Mouse (Mus musculus) heart, adult 11 months (tissue): ENCODE results near the gene Cep44.

Experiments
- DNase-seq: peaks from one replicate; pipeline ENCODE4 v3.0.0; 2022

Gene Cep44

DNA sequence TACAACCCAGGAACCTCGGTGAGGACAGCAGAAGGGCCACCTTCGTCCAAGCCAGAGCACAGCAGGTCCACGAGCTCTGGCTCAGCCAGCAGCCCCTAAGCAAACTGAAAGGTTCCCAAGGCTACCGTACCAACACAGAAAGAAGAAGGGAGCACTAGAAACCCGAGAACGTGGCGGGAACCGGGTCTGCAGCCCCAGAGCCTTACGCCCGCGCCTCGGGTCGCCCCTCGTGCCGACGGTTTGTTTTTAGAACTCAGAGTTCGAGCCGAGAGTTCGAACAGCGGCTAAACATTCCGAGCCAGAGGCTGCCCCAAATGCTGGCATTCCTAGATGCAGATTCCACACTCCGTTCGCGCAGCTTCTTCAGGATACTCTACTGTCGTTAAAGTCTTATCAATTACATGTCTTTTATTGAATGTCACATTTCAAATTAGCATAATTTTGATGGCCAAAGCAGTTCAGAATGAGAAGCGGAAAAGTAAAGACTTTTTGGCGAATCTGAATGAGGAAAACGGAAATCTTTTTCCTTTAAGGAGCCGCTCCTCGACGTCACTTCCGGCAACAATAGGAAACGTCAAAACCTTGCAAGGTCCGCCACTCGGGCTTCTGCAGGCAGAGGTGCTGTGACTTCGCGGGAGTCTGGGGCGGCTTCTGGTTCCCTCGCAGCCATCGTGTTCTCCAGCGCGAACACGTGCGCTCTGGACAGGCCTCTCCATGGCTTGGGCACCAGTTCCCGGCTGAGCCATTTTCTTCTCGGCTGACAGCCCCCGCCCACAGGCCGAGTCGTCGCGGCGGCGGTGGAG, at the start of gene Cep44, which contains the start of gene Fbxo8:
Gene Cep44, minus strand, starts transcription at position 490 of the 803 bp plus-strand sequence.
Gene Fbxo8, plus strand, starts transcription at position 533 of the 803 bp plus-strand sequence.
- DNase-seq: peak; percentile 97

- DNase-seq: no peak
Measured at GRCm38 (mm10) chr8:56591502-56591901, 40.7 kb upstream of the Cep44 start.

GRCm38 (mm10) chr8:56591084-56591483, 40.2 kb upstream of the Cep44 start:
- DNase-seq: no peak

DNA sequence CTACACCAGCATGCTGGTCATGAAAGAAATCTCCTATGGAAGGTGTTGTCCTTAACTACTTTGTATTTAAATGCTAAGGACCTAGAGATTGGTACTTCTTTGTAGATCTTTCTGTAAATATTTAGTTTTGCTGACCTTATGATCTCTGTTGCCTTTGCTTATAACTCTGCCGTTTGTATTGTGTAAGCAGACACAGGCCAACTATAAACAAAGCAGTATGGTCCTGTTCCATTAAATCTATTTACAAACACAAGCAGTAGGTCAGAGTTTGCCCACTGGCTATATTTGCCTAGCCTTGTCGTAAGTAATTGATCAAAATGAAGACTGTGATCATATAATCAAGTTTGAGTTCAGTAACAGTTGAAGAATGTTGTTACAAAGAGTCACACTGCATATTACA, 38.2 kb upstream of the Cep44 start:
- no peak for DNase-seq

DNA sequence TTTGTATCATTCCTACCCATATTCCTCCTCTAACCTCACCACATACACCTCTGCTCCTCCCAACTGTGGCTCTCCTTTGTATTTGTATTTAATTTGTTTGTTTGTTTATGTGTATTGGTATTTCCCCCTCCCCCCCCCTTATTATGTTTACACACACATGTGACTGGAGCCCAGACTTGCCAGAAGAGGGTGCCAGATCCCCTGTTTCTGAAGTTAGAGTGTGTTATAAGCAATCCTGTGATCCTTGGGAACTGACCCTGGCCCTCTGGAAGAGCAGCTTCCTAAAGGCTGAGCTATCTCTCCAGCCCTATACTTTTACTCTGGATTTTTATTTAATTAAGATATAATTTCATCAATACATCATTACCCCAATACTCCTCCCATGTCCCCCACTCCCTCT, 32.0 kb upstream of the Cep44 start:
- no peak for DNase-seq

- peak; percentile 74 for DNase-seq
Measured at GRCm38 (mm10) chr8:56580918-56581317, 30.1 kb upstream of the Cep44 start.

- no peak for DNase-seq
Measured at GRCm38 (mm10) chr8:56566856-56567255, 16.0 kb upstream of the Cep44 start.

DNA sequence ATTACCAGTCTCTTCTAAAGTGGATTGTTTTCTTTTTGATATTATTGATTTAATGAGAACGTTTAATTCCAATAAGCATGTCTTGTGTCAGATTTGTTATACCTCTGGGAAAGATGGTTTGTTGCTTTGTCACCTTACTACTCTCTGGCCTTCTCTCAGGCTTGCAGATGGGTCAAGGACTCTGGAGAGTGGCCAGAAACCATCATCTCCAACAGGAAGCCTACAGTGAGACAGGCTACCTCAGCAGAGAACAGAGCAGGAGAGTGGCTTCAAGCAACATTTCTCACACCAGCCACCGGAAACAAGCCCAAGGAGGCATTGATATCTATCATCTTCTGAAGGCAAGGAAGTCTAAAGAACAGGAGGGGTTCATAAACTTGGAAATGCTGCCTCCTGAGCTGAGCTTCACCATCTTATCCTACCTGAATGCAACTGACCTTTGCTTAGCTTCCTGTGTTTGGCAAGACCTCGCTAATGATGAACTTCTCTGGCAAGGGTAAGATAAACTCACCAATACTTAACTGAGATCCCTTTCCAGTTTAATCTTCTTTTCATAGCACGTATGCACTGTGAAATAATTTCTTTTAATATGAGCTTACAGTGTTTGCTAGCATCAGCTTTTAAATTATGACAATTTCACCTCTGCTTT, 13.7 kb upstream of the Cep44 start:
- no peak for DNase-seq

GRCm38 (mm10) chr8:56552551-56553103, 1.8 kb upstream of the Cep44 start:
- no peak for DNase-seq

DNA sequence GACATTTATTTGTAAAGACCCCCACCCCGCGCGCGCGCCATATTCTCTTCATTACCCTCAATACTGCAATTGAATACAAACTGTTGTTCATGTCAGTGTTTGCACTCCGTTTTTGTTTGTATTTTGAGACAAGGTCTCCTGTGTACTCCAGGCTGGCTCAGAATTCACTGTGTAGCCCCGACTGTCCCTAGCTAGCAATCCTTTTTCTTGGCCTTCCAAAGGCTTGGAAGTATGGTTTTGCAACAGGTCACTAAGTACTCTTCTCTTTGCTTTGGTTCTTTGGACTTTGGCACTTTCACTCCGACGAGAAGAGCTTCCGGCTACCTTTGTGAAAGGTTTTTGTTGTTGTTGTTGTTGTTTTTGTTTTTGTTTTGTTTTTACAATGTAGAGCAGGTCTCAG, 1.2 kb upstream of the Cep44 start:
- DNase-seq: no peak

DNA sequence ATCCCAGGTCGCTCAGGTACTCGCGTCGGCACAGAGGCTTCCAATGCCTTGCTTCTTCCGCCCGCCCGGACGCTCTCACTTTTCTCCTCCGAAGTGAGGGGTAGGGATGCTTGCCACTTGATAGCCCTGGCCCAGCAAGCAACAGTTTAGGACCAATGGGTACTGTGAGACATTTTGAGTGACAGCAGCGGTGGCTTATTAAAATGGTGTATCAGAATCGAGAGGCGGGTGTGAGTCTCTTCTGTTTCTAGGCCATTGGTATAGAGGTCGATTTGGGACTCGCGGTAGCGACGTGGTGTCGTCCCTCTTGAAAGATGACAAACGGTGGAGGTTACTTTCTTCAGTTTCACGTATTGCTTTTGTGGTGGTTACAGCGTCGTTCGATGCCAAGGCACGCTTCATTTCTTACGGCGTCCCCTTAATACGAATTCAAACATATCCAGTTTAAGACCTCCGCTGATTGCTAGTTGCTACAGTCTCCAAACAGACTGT, 560 bp upstream of the Cep44 start:
- peak; percentile 100 for DNase-seq

- peak; percentile 71 for DNase-seq
Measured at GRCm38 (mm10) chr8:56547866-56548265, 3.0 kb downstream of the Cep44 start.

- no peak for DNase-seq
Measured at GRCm38 (mm10) chr8:56540706-56541105, 10.1 kb downstream of the Cep44 start.

- peak; percentile 2 for DNase-seq
Measured at GRCm38 (mm10) chr8:56530359-56530758, 20.5 kb downstream of the Cep44 start.

GRCm38 (mm10) chr8:56528869-56529268, 22.0 kb downstream of the Cep44 start:
- DNase-seq: peak; percentile 60

DNA sequence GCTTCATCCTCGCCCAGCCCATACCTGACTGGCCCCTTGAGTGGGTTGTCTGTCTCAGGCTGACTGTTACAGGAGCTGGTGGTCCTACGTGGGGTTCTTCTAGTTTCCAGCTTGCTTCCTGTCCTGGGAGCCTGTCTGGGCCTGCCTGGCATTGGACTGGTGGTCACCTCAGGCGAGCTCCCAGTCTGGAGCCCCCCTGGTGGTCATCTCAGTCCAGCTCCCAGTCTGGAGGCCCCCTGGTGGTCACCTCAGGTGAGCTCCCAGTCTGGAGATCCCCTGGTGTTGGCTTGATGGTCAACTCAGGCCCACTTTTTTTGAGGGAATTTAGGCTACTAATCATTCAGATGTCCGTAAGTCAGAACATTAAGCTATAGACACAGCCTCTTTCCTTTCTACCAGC, 29.8 kb downstream of the Cep44 start:
- DNase-seq: peak; percentile 74

GRCm38 (mm10) chr8:56520249-56520648, 30.6 kb downstream of the Cep44 start:
- DNase-seq: peak; percentile 70

DNA sequence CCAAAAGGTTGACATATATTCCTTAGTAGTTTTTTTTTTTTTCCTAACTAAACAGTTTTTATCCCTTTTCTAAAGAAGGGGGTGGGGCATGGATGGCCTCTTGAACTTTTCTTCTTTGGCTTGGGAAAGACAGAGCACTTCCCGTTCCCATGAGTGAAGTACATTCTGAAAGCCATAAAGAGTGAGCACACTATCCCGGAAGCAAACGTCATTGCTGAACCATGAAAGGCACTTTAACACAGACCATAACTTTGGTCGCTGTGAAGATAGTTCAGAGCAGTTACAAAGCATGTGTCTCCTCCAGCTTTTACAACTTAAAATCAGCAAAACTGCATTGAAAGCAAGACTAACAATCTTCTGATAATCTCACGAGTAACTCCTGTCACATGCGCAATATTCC, 32.0 kb downstream of the Cep44 start:
- DNase-seq: peak; percentile 40

DNA sequence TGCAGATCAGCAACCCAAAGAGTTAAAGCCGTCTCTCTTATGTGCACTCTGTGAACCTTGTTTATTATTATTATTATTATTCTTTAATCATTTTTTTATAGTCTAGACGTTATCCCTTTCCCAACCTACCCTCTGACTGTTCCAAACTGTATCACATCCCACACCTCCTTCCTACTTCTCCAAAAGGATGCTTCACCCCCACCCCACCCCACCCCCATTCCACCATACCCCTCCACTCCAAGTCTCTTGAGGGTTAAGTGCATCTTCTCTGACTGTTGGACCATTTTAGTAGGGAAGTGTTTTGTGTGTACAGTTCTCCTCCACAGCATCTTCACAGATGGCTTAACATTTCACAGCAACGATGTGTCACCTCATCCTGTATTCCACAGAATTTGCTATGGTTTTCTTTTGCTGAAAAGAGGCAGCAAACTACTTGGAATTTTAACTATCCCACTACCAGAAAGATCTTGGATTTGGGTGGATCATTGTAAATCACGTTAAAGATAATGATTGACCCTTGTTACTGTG, 41.8 kb downstream of the Cep44 start:
- DNase-seq: no peak

- DNase-seq: no peak
Measured at GRCm38 (mm10) chr8:56508318-56508951, 42.4 kb downstream of the Cep44 start.

DNA sequence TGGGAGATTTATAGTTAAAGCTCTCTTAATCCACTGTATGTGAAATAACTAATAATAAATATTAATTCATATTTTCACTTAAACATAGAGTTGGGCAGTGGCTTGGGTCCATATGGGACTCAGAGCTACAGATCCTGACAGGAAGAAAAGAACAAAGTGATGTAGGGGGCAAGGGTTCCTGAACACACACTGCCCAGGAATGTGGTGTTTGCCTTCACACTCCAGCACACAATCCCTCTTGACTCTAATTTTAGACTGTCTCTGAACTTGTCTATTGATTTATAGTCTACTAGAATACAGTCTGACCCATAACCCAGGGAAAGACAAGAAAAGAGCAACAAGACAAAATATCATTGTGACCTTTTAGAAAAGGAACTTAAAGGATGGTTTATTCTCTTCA, 48.9 kb downstream of the Cep44 start:
- no peak for DNase-seq

DNA sequence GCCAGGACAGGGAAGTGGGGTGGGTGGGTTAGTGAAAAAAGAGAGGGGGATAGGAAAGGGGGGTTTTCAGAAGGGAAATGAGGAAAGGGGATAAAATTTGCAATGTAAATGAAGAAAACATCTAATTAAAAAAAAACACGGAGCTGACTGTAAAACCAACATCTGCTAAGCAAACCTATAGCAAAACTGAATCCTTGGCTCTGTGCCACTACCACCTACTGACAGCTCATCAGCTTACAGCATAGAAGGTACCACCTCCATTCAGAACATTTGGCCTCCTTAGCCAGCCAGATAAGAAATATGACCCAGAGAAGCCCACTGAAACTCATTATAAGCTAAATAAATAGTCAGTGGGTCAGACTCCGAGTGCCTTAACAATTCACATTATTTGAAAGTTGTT, 61.4 kb downstream of the Cep44 start:
- DNase-seq: no peak

- no peak for DNase-seq
Measured at GRCm38 (mm10) chr8:56486006-56486405, 64.8 kb downstream of the Cep44 start.
